Mouse (Mus musculus) midbrain, embryonic 12.5 days (tissue): ENCODE measurements at regions not wholly inside any gene's neighbourhood (a gene's known extent, or its start where the extent isn't known, plus 50 kb on each side); places are given as distances from the start of the nearest gene placed in this dataset.
A peak's percentile ranks its signal among the peaks of the same experiment; 100 is the strongest.

Source experiments
- ATAC-seq: fragments of 200-750 bp; cut with Nextera tagmentation; 2 replicates; pipeline ENCODE4 v1.8.0; 2017; ENCODE audit warnings: low read depth, moderate TSS enrichment, moderate library complexity; ENCODE audit not compliant: low FRiP score
- H3K27ac ChIP-seq: fragments of 300-500 bp; sonication (generic); replicated peaks from 2 replicates; pipeline ENCODE4 v1.5.1; 2016; ENCODE audit warnings: mild to moderate bottlenecking
- H3K27me3 ChIP-seq: fragments of 300-500 bp; sonication (generic); 2 replicates; pipeline ENCODE4 v1.6.1; 2016; ENCODE audit warnings: mild to moderate bottlenecking
- H3K36me3 ChIP-seq: fragments of 300-500 bp; sonication (generic); 2 replicates; pipeline ENCODE4 v1.6.1; 2016
- H3K4me1 ChIP-seq: fragments of 300-500 bp; sonication (generic); 2 replicates; pipeline ENCODE4 v1.6.1; 2016
- H3K4me2 ChIP-seq: fragments of 300-500 bp; sonication (generic); replicated peaks from 2 replicates; pipeline ENCODE4 v1.6.1; 2016; ENCODE audit warnings: mild to moderate bottlenecking, moderate library complexity
- H3K4me3 ChIP-seq: fragments of 300-500 bp; sonication (generic); 2 replicates; pipeline ENCODE4 v1.5.1; 2016; ENCODE audit warnings: mild to moderate bottlenecking
- H3K9ac ChIP-seq: fragments of 300-500 bp; sonication (generic); replicated peaks from 2 replicates; pipeline ENCODE4 v1.6.1; 2016; ENCODE audit warnings: mild to moderate bottlenecking, moderate library complexity
- H3K9me3 ChIP-seq: fragments of 300-500 bp; sonication (generic); 2 replicates; pipeline ENCODE4 v1.6.1; 2016; ENCODE audit warnings: mild to moderate bottlenecking
- WGBS: fragments of 180-500 bp; shearing (Covaris S2); methylation state at CpG from one replicate; pipeline ENCODE4 v1.1.7; 2016; 5-methylcytosine and 5-hydroxymethylcytosine counted together

- Histone ChIP-seq H3K9ac (no peak overlapping the region), H3K36me3 (no peaks in the 10 kb centered on the region), H3K27me3 (no peaks in the 10 kb centered on the region), H3K9me3 (no peaks in the 10 kb centered on the region), H3K4me2 (no peak overlapping the region), H3K4me3 (no peak overlapping the region), H3K27ac (no peak overlapping the region), H3K4me1 (no peaks in the 10 kb centered on the region)
- ATAC-seq: no peak
Measured at GRCm38 (mm10) chr12:26592125-26592524, 123.1 kb downstream of the Cmpk2 start.

DNA sequence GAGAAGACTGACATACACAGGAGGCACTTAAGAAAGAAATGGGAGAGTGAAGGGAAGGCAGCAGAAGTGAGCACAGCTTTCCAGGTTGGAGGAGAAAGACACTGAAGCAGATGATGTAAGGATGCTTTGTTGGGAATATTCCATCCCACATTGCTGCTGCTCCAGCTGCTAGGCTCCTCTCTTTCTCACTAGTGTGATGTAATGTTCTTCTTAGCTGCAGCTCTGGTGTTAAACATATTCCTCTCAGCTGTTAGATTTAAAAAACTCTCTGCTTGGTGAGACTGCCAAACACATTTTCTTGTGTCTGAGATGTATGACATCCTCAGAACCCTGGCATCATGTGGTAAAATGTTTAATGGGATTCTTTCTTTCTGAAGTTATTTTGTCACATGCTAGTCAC is 120.1 kb downstream of the Cmpk2 start:
- Histone ChIP-seq H3K27me3 (no peaks in the 10 kb centered on the region), H3K4me1 (no peaks in the 10 kb centered on the region), H3K9me3 (no peaks in the 10 kb centered on the region), H3K9ac (no peak overlapping the region), H3K4me3 (no peak overlapping the region), H3K27ac (no peak overlapping the region), H3K36me3 (no peaks in the 10 kb centered on the region), H3K4me2 (no peak overlapping the region)
- no peak for ATAC-seq

GRCm38 (mm10) chr12:26577438-26577837 is 108.4 kb downstream of the Cmpk2 start:
- ATAC-seq: no peak
- Histone ChIP-seq H3K27me3 (no peaks in the 10 kb centered on the region), H3K4me1 (no peaks in the 10 kb centered on the region), H3K4me3 (no peak overlapping the region), H3K9ac (no peak overlapping the region), H3K27ac (no peak overlapping the region), H3K9me3 (0 out of 2 replicates have a peak, but pooled peaks cover 6% of the 10 kb centered on the region), H3K36me3 (no peaks in the 10 kb centered on the region), H3K4me2 (no peak overlapping the region)
- WGBS: 90% methylated on average over 6 of the region's 6 CpGs

DNA sequence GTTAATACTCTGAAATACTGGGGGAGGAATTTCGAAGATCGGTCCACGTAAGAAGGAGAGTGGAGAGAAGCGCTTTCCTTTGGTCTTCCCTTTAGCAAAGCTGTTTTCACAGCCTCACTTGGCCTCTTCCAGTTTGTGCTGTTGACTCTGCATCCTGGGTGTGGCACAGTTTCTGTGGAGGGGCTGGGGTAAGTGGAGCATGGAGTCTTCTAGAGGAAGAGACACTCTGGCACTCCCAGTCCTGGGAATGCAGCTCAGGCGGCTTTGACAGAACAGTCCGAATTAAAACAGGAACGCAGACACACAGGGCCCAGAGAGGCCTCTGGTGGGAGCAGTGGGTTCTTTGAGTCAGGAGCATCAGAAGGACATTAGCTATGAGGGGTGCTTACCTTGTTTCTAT is 102.6 kb downstream of the Cmpk2 start:
- ATAC-seq: no peak
- H3K4me2 ChIP-seq: no peak overlapping the region
- H3K4me3 ChIP-seq: no peak overlapping the region
- no peaks in the 10 kb centered on the region for H3K9me3 ChIP-seq
- H3K36me3 ChIP-seq: no peaks in the 10 kb centered on the region
- WGBS: 84% methylated on average over 7 of the region's 7 CpGs
- no peaks in the 10 kb centered on the region for H3K4me1 ChIP-seq
- H3K9ac ChIP-seq: no peak overlapping the region
- H3K27ac ChIP-seq: no peak overlapping the region
- no peaks in the 10 kb centered on the region for H3K27me3 ChIP-seq

DNA sequence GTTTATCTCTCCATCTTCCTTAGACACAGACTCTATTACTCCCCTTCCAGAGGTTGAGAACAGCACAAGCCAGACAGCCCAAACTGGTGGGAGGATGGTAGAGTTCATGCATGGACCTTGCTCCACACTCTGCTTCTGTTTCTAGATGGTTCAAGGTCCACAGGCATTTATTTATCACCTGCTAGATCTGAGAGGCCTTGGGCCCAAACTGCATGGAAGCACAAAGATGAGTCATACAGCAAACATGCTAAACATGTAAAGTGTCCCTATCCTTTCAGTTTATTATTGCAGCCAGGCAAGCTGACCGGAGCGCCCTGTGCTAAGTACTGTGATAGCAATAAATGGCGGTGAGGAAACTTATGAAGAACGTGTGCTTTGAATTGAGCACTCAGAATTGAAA is 98.4 kb downstream of the Cmpk2 start:
- Histone ChIP-seq H3K9me3 (no peaks in the 10 kb centered on the region), H3K36me3 (no peaks in the 10 kb centered on the region), H3K4me1 (no peaks in the 10 kb centered on the region), H3K27ac (no peak overlapping the region), H3K4me2 (no peak overlapping the region), H3K9ac (no peak overlapping the region), H3K27me3 (no peaks in the 10 kb centered on the region), H3K4me3 (no peak overlapping the region)
- ATAC-seq: no peak
- 91% methylated on average over 4 of the region's 4 CpGs for WGBS

- Histone ChIP-seq H3K9ac (no peak overlapping the region), H3K4me2 (no peak overlapping the region), H3K27me3 (no peaks in the 10 kb centered on the region), H3K4me1 (peaks cover under 1% of the 10 kb centered on the region; the same call in 1 of the 2 replicates), H3K4me3 (no peak overlapping the region), H3K27ac (no peak overlapping the region), H3K36me3 (no peaks in the 10 kb centered on the region), H3K9me3 (no peaks in the 10 kb centered on the region)
- no peak for ATAC-seq
- 82% methylated on average over 6 of the region's 6 CpGs for WGBS
Measured at GRCm38 (mm10) chr12:26562858-26563257, 93.9 kb downstream of the Cmpk2 start.

- no peaks in the 10 kb centered on the region for H3K36me3 ChIP-seq
- no peak overlapping the region for H3K27ac ChIP-seq
- ATAC-seq: no peak
- no peak overlapping the region for H3K4me2 ChIP-seq
- no peak overlapping the region for H3K9ac ChIP-seq
- H3K4me1 ChIP-seq: peaks cover 16% of the 10 kb centered on the region
- no peaks in the 10 kb centered on the region for H3K9me3 ChIP-seq
- no peak overlapping the region for H3K4me3 ChIP-seq
- WGBS: 74% methylated on average over 3 of the region's 3 CpGs
- no peaks in the 10 kb centered on the region for H3K27me3 ChIP-seq
Measured at GRCm38 (mm10) chr12:26559560-26559959, 90.6 kb downstream of the Cmpk2 start.

GRCm38 (mm10) chr12:26557411-26557810 is 88.4 kb downstream of the Cmpk2 start:
- ATAC-seq: no peak
- H3K4me2 ChIP-seq: no peak overlapping the region
- peaks cover 16% of the 10 kb centered on the region for H3K4me1 ChIP-seq
- no peaks in the 10 kb centered on the region for H3K27me3 ChIP-seq
- H3K27ac ChIP-seq: peak overlapping the region; percentile 58
- no peak overlapping the region for H3K4me3 ChIP-seq
- H3K9ac ChIP-seq: no peak overlapping the region
- no peaks in the 10 kb centered on the region for H3K36me3 ChIP-seq
- WGBS: 6% methylated on average over 4 of the region's 4 CpGs
- no peaks in the 10 kb centered on the region for H3K9me3 ChIP-seq

- 45% methylated on average over 10 of the region's 10 CpGs for WGBS
- Histone ChIP-seq H3K36me3 (no peaks in the 10 kb centered on the region), H3K4me3 (no peak overlapping the region), H3K4me2 (no peak overlapping the region), H3K9me3 (no peaks in the 10 kb centered on the region), H3K4me1 (peaks cover 8% of the 10 kb centered on the region), H3K27me3 (no peaks in the 10 kb centered on the region), H3K9ac (no peak overlapping the region), H3K27ac (peak overlapping the region; percentile 62)
- no peak for ATAC-seq
Measured at GRCm38 (mm10) chr12:26551168-26551926, 82.3 kb downstream of the Cmpk2 start.

DNA sequence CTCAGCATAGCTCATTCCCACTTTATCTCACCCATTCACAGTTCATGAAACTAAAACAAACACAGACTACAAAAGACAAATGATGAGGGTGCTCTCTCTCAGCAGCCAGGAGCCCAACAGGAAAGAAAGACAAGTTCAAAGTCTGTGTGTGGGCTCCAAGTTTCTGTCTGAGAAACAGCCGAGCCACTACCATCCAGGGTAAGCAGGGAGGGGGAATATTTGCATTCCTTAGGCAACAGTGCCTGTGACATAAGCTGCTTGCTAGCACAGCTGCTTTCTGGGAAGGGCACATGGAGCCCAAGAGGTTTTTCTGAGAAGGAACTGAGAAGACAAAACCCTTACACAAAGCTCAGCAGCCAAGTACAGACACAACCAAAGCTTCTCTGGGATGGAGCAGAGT is 78.5 kb downstream of the Cmpk2 start:
- Histone ChIP-seq H3K27ac (no peak overlapping the region), H3K9ac (no peak overlapping the region), H3K27me3 (no peaks in the 10 kb centered on the region), H3K4me1 (peaks cover 8% of the 10 kb centered on the region; the same call in 1 of the 2 replicates), H3K36me3 (no peaks in the 10 kb centered on the region), H3K4me3 (no peak overlapping the region), H3K9me3 (no peaks in the 10 kb centered on the region), H3K4me2 (no peak overlapping the region)
- WGBS: 13% methylated on average over 1 of the region's 1 CpGs
- ATAC-seq: no peak

DNA sequence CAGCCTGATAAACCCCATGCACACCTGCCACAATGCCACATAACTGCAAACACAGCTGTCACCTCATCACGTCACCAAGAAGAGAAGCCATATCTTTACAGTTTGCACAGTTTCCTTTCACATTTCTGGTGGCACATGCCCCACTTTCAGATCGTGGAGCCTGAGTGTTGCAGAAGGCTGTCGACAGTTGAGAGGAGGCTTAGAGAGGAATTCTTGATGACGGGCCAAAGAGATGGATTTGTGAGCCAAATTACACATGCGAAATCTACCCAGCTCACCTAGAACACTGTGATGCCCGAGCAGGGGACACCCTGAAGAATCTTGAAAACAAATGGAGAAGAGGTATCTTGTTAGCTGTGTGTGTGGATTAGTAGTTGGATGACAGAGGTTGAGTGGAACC is 77.4 kb downstream of the Cmpk2 start:
- no peak overlapping the region for H3K27ac ChIP-seq
- no peak overlapping the region for H3K9ac ChIP-seq
- H3K36me3 ChIP-seq: no peaks in the 10 kb centered on the region
- WGBS: 89% methylated on average over 6 of the region's 6 CpGs
- ATAC-seq: no peak
- no peaks in the 10 kb centered on the region for H3K9me3 ChIP-seq
- no peaks in the 10 kb centered on the region for H3K27me3 ChIP-seq
- no peak overlapping the region for H3K4me3 ChIP-seq
- H3K4me1 ChIP-seq: peaks cover 10% of the 10 kb centered on the region; the same call in 1 of the 2 replicates
- H3K4me2 ChIP-seq: no peak overlapping the region

- no peak overlapping the region for H3K27ac ChIP-seq
- H3K36me3 ChIP-seq: no peaks in the 10 kb centered on the region
- H3K9ac ChIP-seq: no peak overlapping the region
- peaks cover 7% of the 10 kb centered on the region; the same call in 1 of the 2 replicates for H3K4me1 ChIP-seq
- H3K4me2 ChIP-seq: no peak overlapping the region
- 93% methylated on average over 1 of the region's 1 CpGs for WGBS
- no peaks in the 10 kb centered on the region for H3K9me3 ChIP-seq
- no peak for ATAC-seq
- H3K27me3 ChIP-seq: no peaks in the 10 kb centered on the region
- H3K4me3 ChIP-seq: no peak overlapping the region
Measured at GRCm38 (mm10) chr12:26543463-26543862, 74.5 kb downstream of the Cmpk2 start.

- Histone ChIP-seq H3K9me3 (no peaks in the 10 kb centered on the region), H3K4me1 (peaks cover 7% of the 10 kb centered on the region; the same call in 1 of the 2 replicates), H3K9ac (no peak overlapping the region), H3K4me3 (no peak overlapping the region), H3K36me3 (no peaks in the 10 kb centered on the region), H3K27me3 (no peaks in the 10 kb centered on the region), H3K27ac (0 out of 2 replicates have a peak overlapping the region, but pooled peaks have one; percentile 20), H3K4me2 (no peak overlapping the region)
- no peak for ATAC-seq
- 35% methylated on average over 2 of the region's 2 CpGs for WGBS
Measured at GRCm38 (mm10) chr12:26542451-26542850, 73.4 kb downstream of the Cmpk2 start.
